Mouse (Mus musculus) erythroid progenitor cell, adult 5-6 weeks (primary cell): ENCODE measurements around the gene Olfr1259. TPM values are rescaled to one million over a fixed set of nuclear protein-coding genes. Genes with fewer than 3 reads are reported as not detected.
"Not testable (repeated sequence)": the region's sequence is repeated elsewhere in the genome, so short reads cannot be mapped to it uniquely, and the experiment has no call there.

Experiments
- ATAC-seq: replicated peaks from 2 replicates; pipeline ENCODE4 v1.8.0; 2016; ENCODE audit warnings: moderate number of reproducible peaks, mild to moderate bottlenecking, moderate TSS enrichment, inconsistent platforms; ENCODE audit not compliant: poor library complexity, low FRiP score, severe bottlenecking
- total RNA-seq, 2 experiments: library from RNA; stranded (forward) in 1 of 2; stranded (reverse) in 1 of 2; fragments of 150-400 nt in 1 of 2; fragments of 186-747, 209-891 nt in 1 of 2; gene quantifications; 2 replicates each; pipeline versions ENCODE4 v1.2.3 to v1.2.4; 2015 to 2017; ENCODE audit warnings: low replicate concordance in 2 of 2

Gene Olfr1259
- total RNA-seq (2015; ENCODE audit: low replicate concordance) (not detected in 2 replicates), total RNA-seq (2017; ENCODE audit: low replicate concordance) (not detected in 2 replicates)

GRCm38 (mm10) chr2:89948564-89948963 is at the start of gene Olfr1259:
TSS of gene Olfr1259 (minus strand) at chr2:89948664.
- ATAC-seq, result no peak

GRCm38 (mm10) chr2:89990921-89991320 is 42.5 kb upstream of the Olfr1259 start, which contains the start of gene Olfr1261:
TSS of gene Olfr1261 (plus strand) at chr2:89991221.
- ATAC-seq, result no peak

GRCm38 (mm10) chr2:89977709-89978108 is 29.2 kb upstream of the Olfr1259 start:
- ATAC-seq, result no peak

- no peak for ATAC-seq
Observed at GRCm38 (mm10) chr2:89974184-89974583, 25.7 kb upstream of the Olfr1259 start, which contains the start of gene Olfr1260. TSS of gene Olfr1260 (plus strand) at chr2:89974340.

GRCm38 (mm10) chr2:89927009-89927408 is 21.5 kb downstream of the Olfr1259 start, which contains the start of gene Olfr1258:
TSS of gene Olfr1258 (plus strand) at chr2:89927309.
- ATAC-seq, result no peak

GRCm38 (mm10) chr2:89912616-89913015 is 35.8 kb downstream of the Olfr1259 start:
- not testable (repeated sequence) for ATAC-seq

Other genes starting within 250 kb of the Olfr1259 start
- not detected in 2 replicates for gene Olfr1252, start 223.7 kb downstream of the Olfr1259 start, total RNA-seq (2015; ENCODE audit: low replicate concordance)
- not detected in 2 replicates for gene Olfr1252, start 223.7 kb downstream of the Olfr1259 start, total RNA-seq (2017; ENCODE audit: low replicate concordance)
- not detected in 2 replicates for gene Olfr1253, start 191.6 kb downstream of the Olfr1259 start, total RNA-seq (2015; ENCODE audit: low replicate concordance)
- gene Olfr1253, start 191.6 kb downstream of the Olfr1259 start, total RNA-seq (2017; ENCODE audit: low replicate concordance), result not detected in 2 replicates
- gene Olfr1254, start 155.0 kb downstream of the Olfr1259 start, total RNA-seq (2015; ENCODE audit: low replicate concordance), result not detected in 2 replicates
- not detected in 2 replicates for gene Olfr1254, start 155.0 kb downstream of the Olfr1259 start, total RNA-seq (2017; ENCODE audit: low replicate concordance)
- not detected in 2 replicates for gene Olfr1255, start 136.6 kb downstream of the Olfr1259 start, total RNA-seq (2015; ENCODE audit: low replicate concordance)
- not detected in 2 replicates for gene Olfr1255, start 136.6 kb downstream of the Olfr1259 start, total RNA-seq (2017; ENCODE audit: low replicate concordance)
- not detected in 2 replicates for gene Olfr1256, start 107.1 kb downstream of the Olfr1259 start, total RNA-seq (2015; ENCODE audit: low replicate concordance)
- gene Olfr1256, start 107.1 kb downstream of the Olfr1259 start, total RNA-seq (2017; ENCODE audit: low replicate concordance), result not detected in 2 replicates
- not detected in 2 replicates for gene Olfr48, start 100.5 kb downstream of the Olfr1259 start, total RNA-seq (2015; ENCODE audit: low replicate concordance)
- not detected in 2 replicates for gene Olfr48, start 100.5 kb downstream of the Olfr1259 start, total RNA-seq (2017; ENCODE audit: low replicate concordance)
- not detected in 2 replicates for gene Olfr1257, start 70.2 kb downstream of the Olfr1259 start, total RNA-seq (2015; ENCODE audit: low replicate concordance)
- gene Olfr1257, start 70.2 kb downstream of the Olfr1259 start, total RNA-seq (2017; ENCODE audit: low replicate concordance), result not detected in 2 replicates
- gene Olfr1258, start 21.4 kb downstream of the Olfr1259 start, total RNA-seq (2015; ENCODE audit: low replicate concordance), result not detected in 2 replicates
- not detected in 2 replicates for gene Olfr1258, start 21.4 kb downstream of the Olfr1259 start, total RNA-seq (2017; ENCODE audit: low replicate concordance)
- not detected in 2 replicates for gene Olfr1260, start 25.7 kb upstream of the Olfr1259 start, total RNA-seq (2015; ENCODE audit: low replicate concordance)
- gene Olfr1260, start 25.7 kb upstream of the Olfr1259 start, total RNA-seq (2017; ENCODE audit: low replicate concordance), result not detected in 2 replicates
- not detected in 2 replicates for gene Olfr1261, start 42.6 kb upstream of the Olfr1259 start, total RNA-seq (2015; ENCODE audit: low replicate concordance)
- not detected in 2 replicates for gene Olfr1261, start 42.6 kb upstream of the Olfr1259 start, total RNA-seq (2017; ENCODE audit: low replicate concordance)
- not detected in 2 replicates for gene Olfr1262, start 51.5 kb upstream of the Olfr1259 start, total RNA-seq (2015; ENCODE audit: low replicate concordance)
- not detected in 2 replicates for gene Olfr1262, start 51.5 kb upstream of the Olfr1259 start, total RNA-seq (2017; ENCODE audit: low replicate concordance)
- gene Olfr1263, start 63.5 kb upstream of the Olfr1259 start, total RNA-seq (2015; ENCODE audit: low replicate concordance), result not detected in 2 replicates
- not detected in 2 replicates for gene Olfr1263, start 63.5 kb upstream of the Olfr1259 start, total RNA-seq (2017; ENCODE audit: low replicate concordance)
- gene Olfr1264, start 76.9 kb upstream of the Olfr1259 start, total RNA-seq (2015; ENCODE audit: low replicate concordance), result not detected in 2 replicates
- not detected in 2 replicates for gene Olfr1264, start 76.9 kb upstream of the Olfr1259 start, total RNA-seq (2017; ENCODE audit: low replicate concordance)
- gene Olfr1265, start 86.7 kb upstream of the Olfr1259 start, total RNA-seq (2015; ENCODE audit: low replicate concordance), result not detected in 2 replicates
- not detected in 2 replicates for gene Olfr1265, start 86.7 kb upstream of the Olfr1259 start, total RNA-seq (2017; ENCODE audit: low replicate concordance)
- gene Olfr140, start 114.9 kb upstream of the Olfr1259 start, total RNA-seq (2015; ENCODE audit: low replicate concordance), result not detected in 2 replicates
- gene Olfr140, start 114.9 kb upstream of the Olfr1259 start, total RNA-seq (2017; ENCODE audit: low replicate concordance), result not detected in 2 replicates
- not detected in 2 replicates for gene Olfr1269, start 172.7 kb upstream of the Olfr1259 start, total RNA-seq (2015; ENCODE audit: low replicate concordance)
- gene Olfr1269, start 172.7 kb upstream of the Olfr1259 start, total RNA-seq (2017; ENCODE audit: low replicate concordance), result not detected in 2 replicates
- gene Olfr32, start 193.6 kb upstream of the Olfr1259 start, total RNA-seq (2015; ENCODE audit: low replicate concordance), result not detected in 2 replicates
- gene Olfr32, start 193.6 kb upstream of the Olfr1259 start, total RNA-seq (2017; ENCODE audit: low replicate concordance), result not detected in 2 replicates
- gene Olfr1270, start 204.4 kb upstream of the Olfr1259 start, total RNA-seq (2015; ENCODE audit: low replicate concordance), result not detected in 2 replicates
- not detected in 2 replicates for gene Olfr1270, start 204.4 kb upstream of the Olfr1259 start, total RNA-seq (2017; ENCODE audit: low replicate concordance)